Mouse (Mus musculus): ENCODE measurements around the gene Slc34a2.

Gene Slc34a2

GRCm38 (mm10) chr5:53025276-53025973 is 12.5 kb upstream of the Slc34a2 start:
- DNase-seq (ENCODE audit: low read depth, low spot score) = no peak

DNA sequence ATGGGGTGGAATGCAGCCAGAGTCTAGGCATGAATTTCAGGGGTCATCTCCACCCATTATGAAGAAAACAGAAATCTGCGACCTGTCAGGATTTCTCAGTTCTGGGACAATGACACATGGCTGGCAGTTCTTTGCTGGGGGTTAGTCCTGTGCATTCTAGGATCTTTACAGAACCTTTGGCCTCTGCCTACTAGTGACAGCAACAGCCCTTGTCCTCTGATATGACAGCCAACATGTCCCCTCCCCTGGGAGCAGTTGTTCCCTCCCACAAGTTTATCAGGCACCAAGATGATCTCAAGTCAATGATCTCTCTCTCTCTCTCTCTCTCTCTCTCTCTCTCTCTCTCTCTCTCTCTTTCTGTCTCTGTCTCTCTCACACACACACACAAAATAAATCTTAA is 6.5 kb upstream of the Slc34a2 start:
- DNase-seq (ENCODE audit: low read depth, low spot score) = no peak

DNA sequence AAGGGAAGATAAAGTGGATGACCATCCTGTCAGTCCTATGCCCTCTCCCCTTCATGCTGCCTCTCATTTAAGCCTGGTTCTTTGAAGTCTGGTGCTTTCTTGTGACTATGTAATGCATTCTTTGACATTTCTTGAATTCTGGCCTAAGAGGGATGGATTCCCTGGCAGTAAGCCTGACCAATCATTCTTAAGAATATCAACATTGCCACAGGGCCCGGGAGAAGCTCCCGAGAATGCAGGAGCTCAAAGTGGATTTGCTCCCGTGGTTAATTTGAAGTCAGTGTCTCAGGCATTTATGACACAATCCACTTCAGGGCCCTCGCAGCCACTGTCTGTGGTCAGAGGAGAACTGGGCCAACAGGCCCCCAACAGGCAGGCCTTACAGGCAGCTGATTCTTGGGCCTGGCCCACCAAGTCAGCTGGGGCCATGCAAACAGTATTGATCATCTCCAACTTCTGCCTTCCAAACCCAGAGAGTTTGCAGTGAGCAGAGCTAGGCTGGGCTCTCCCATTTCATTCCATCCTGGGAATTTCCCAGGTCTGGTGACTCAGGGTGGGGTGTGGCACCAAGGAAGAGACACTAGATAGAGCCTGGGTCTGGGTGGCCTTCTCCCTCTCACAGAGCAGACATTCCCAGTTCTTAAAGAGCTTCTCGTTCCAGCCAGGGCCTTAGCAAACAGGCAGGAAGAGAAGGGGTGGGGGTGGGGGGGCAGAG is 4.3 kb downstream of the Slc34a2 start:
- no peak for DNase-seq (ENCODE audit: low read depth, low spot score)

DNA sequence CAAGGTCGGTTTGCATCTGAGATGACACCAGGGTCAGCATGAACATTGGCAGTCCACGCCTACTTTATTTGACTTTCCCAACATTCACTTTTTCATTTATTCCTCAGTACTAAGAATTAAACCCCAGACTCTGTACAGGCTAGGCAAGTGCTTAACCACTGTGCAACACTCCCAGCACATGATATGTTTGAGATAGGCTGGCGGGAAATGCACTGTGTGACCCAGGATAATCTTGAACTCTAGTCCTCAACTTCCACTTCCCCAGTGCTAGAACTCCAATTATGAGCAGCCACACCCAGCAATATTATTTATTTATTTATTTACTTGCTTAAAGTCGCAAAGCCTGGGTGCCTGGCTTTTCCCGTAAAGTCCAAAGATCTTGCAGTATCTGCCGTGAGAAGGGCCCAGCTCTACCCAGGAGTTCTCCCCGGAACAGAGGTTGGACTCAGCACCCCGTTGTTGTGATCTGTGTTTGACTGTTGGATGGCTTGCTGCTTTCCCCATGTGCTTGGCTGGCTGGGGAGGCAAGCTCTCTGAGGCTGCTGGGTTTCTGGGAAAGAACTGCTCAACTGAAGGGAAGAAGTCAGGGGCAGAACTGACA is 5.0 kb downstream of the Slc34a2 start:
- no peak for DNase-seq (ENCODE audit: low read depth, low spot score)

- no peak for DNase-seq (ENCODE audit: low read depth, low spot score)
Measured at GRCm38 (mm10) chr5:53043716-53044115, 5.8 kb downstream of the Slc34a2 start.

GRCm38 (mm10) chr5:53047951-53048350 is 10.1 kb downstream of the Slc34a2 start:
- no peak for DNase-seq (ENCODE audit: low read depth, low spot score)

- DNase-seq (ENCODE audit: low read depth, low spot score) = no peak
Measured at GRCm38 (mm10) chr5:53048599-53048998, 10.7 kb downstream of the Slc34a2 start.

- no peak for DNase-seq (ENCODE audit: low read depth, low spot score)
Measured at GRCm38 (mm10) chr5:53049046-53049445, 11.2 kb downstream of the Slc34a2 start.

DNA sequence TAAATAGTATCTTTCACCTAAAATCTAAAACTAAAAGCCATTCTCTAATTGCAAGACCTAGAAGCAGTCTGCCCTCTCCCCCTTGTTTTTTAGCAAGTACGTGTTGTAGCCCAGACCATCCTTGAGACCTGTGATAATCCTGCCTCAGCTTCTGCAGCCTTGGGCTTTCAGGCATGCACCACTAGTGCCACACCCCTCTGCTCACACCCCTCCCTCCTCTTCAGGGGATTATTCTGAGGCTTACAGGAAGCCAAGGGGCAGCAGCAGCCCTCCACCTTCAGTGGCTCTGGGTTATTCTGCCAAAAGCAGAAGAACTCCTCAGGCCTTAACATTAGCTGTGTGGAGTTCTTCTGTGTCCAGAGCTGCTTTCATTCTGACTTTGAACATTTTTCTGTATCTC is 13.1 kb downstream of the Slc34a2 start:
- DNase-seq (ENCODE audit: low read depth, low spot score) = no peak

DNA sequence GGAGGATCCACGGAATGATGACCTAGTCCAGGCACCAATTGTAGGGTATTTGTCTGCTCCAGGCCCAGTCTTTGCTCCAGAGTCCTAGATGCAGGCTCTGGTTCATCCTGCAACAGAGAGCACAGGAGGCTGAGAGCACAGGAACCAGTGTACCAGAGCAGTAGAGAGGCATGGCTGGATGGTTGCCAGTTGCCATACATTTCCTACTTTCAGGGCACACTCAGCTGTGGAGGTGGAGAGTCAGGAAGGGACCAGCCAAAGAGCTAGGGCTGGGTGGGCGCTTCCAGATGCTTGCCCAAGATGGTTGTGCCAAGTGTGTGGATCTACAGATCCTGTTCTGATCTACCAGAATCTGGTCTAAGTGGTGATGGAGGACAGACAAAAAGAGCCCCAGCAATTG is 15.4 kb downstream of the Slc34a2 start:
- DNase-seq (ENCODE audit: low read depth, low spot score) = no peak

GRCm38 (mm10) chr5:53061532-53062130 is 23.8 kb downstream of the Slc34a2 start:
- DNase-seq (ENCODE audit: low read depth, low spot score) = no peak

- DNase-seq (ENCODE audit: low read depth, low spot score) = no peak
Measured at GRCm38 (mm10) chr5:53074553-53074952, 36.7 kb downstream of the Slc34a2 start.

GRCm38 (mm10) chr5:53078453-53078852 is 40.6 kb downstream of the Slc34a2 start:
- no peak for DNase-seq (ENCODE audit: low read depth, low spot score)

- DNase-seq (ENCODE audit: low read depth, low spot score) = no peak
Measured at GRCm38 (mm10) chr5:53087452-53087851, 49.6 kb downstream of the Slc34a2 start.

- DNase-seq (ENCODE audit: low read depth, low spot score) = no peak
Measured at GRCm38 (mm10) chr5:53091331-53091730, 53.5 kb downstream of the Slc34a2 start.

- no peak for DNase-seq (ENCODE audit: low read depth, low spot score)
Measured at GRCm38 (mm10) chr5:53101848-53102473, 64.1 kb downstream of the Slc34a2 start.

GRCm38 (mm10) chr5:53104177-53104855 is 66.4 kb downstream of the Slc34a2 start:
- no peak for DNase-seq (ENCODE audit: low read depth, low spot score)

- DNase-seq (ENCODE audit: low read depth, low spot score) = no peak
Measured at GRCm38 (mm10) chr5:53105716-53106115, 67.8 kb downstream of the Slc34a2 start.

DNA sequence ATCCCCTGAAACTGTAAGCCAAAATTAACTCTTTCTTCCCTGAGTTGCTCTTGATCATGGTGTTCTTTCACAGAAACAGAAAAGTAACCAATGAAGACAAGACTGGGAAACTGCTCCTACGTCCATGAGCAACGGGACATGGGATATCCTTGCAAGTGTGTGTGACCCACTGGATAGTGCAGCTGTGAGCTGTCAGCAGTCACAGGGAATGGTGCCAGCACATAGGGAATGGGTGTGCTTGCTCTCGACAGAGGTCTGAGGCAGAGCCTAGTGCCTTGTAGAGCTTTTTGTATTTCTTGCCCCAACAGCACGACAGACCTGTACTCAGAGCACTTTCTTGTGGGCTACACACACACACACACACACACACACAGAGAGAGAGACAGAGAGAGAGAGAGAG is 68.2 kb downstream of the Slc34a2 start:
- no peak for DNase-seq (ENCODE audit: low read depth, low spot score)

DNA sequence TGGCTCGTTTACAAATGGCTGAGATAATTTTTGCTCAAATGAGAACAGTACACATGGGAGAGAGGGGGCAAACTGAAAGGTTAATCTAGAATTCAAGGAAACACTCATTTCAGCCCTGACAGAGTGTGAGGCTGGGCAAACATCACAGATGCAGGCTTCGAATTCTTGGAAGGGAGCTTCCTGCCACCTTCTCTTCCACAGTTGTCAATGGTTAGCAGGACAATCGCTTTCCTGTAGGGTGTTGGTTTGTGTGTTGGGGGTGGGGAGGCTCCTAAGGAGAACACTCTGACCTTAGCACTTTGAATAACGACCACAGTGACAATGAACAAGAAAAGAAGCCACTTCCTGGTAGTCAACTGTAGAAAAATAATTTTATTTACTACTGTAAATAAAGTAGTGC is 68.8 kb downstream of the Slc34a2 start:
- DNase-seq (ENCODE audit: low read depth, low spot score) = no peak

GRCm38 (mm10) chr5:53108026-53108425 is 70.1 kb downstream of the Slc34a2 start:
- no peak for DNase-seq (ENCODE audit: low read depth, low spot score)

All from c-Kit-negative CD71-positive TER-119-positive erythroid progenitor cells, embryonic 14.5 days (primary cell).